Comparison of ENCODE assay signal across 8 mouse cellular contexts in the genomic region with DNA sequence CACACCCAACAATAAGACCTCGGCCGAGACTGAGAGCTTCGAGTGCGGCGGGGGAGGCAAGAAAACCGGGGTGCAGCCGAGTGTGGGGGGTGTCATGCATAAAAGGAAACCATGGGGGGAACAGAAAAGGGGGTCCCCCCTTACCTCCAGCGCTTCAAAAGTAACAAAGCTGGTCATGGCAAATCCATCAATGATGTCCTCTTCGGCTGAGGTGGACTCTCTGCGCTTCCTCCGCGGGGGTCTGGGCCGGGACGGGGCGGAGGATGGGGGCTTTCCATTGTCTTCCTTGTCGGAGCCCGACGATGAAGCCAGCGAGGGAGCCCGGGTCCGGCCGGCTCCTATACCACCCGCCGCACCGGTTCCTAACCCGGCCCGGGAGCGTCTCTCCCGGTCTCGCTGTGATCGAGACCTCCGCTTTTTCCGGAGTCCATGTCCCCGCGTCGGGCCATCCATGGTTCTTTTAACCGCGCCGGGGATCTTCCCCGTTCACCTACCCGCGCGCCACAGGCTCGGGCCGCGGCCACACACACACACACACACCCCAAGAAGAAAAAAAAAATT. TPM values are rescaled to one million over a fixed set of nuclear protein-coding genes. Genes with fewer than 3 reads are reported as not detected.
DNase-seq lines count a peak whose midpoint lies in the region; ATAC-seq and TF ChIP-seq lines count a peak whose summit lies in the region.

No protein-coding gene starts in this region.

- 0% methylated on average over 46 of the region's 46 CpGs for WGBS in embryonic facial prominence, embryonic 13.5 days
- WGBS in midbrain, embryonic 14.5 days = under 1% methylated on average over 46 of the region's 46 CpGs

- peak overlapping the region; percentile 83 for H3K27ac ChIP-seq in gastrocnemius, adult 2 months
- peak overlapping the region; percentile 94 for H3K27ac ChIP-seq in embryonic facial prominence, embryonic 13.5 days
- peak overlapping the region; percentile 91 for H3K27ac ChIP-seq in midbrain, embryonic 14.5 days (replicated peaks; ENCODE audit: low read depth, low read length)

- DNase-seq in gastrocnemius, adult 2 months = peak; percentile 38
- DNase-seq in gastrocnemius, adult 8-10 months (ENCODE audit: low spot score in 2 of 2) = no peak
- DNase-seq in ZHBTc4 (ENCODE audit: low read depth, low spot score) = peak; percentile 22
- peak; percentile 50 to 59 for DNase-seq in heart, postnatal 10 days
- DNase-seq in left cerebral cortex, postnatal 25 days (ENCODE audit: low spot score in 2 of 2) = peak; percentile 24 to 36
- DNase-seq in midbrain, embryonic 14.5 days = peak; percentile 75
- peak; percentile 9 for DNase-seq in thymus, postnatal 25 days

- intact Hi-C loops in gastrocnemius, adult 2 months (cut with DNase I) = loop anchor here (10.0 kb wide), 2 partner anchors 107 to 177 kb away; no protein-coding TSS in a partner anchor
- intact Hi-C loops in heart, postnatal 10 days (cut with DNase I) = loop anchor here (5.0 kb wide), 1 partner anchor 144 kb away; no protein-coding TSS in a partner anchor
- intact Hi-C loops in left cerebral cortex, postnatal 25 days (cut with DNase I) = loop anchor here (5.0 to 10.0 kb wide), 7 partner anchors 69 to 1043 kb away; no protein-coding TSS in a partner anchor

- no peak for TF ChIP-seq CTCF in gastrocnemius, adult 2 months (IDR thresholded peaks at IDR 0.05)

- peak overlapping the region; percentile 92 for H3K9ac ChIP-seq in embryonic facial prominence, embryonic 13.5 days
- peak overlapping the region; percentile 96 for H3K9ac ChIP-seq in midbrain, embryonic 14.5 days (replicated peaks; ENCODE audit: low read length)

- peak overlapping the region; percentile 73 for H3K4me2 ChIP-seq in embryonic facial prominence, embryonic 13.5 days
- peak overlapping the region; percentile 71 for H3K4me2 ChIP-seq in midbrain, embryonic 14.5 days (ENCODE audit: low read length)

- H3K9me3 ChIP-seq in embryonic facial prominence, embryonic 13.5 days = no peaks in the 10 kb centered on the region
- H3K9me3 ChIP-seq in midbrain, embryonic 14.5 days (ENCODE audit: control insufficient read depth, low read length) = no peaks in the 10 kb centered on the region

- no peaks in the 10 kb centered on the region for H3K36me3 ChIP-seq in embryonic facial prominence, embryonic 13.5 days
- no peaks in the 10 kb centered on the region for H3K36me3 ChIP-seq in midbrain, embryonic 14.5 days (ENCODE audit: control insufficient read depth, insufficient read depth, low read length)

- peaks cover 32% of the 10 kb centered on the region for H3K4me1 ChIP-seq in embryonic facial prominence, embryonic 13.5 days
- H3K4me1 ChIP-seq in midbrain, embryonic 14.5 days (ENCODE audit: control insufficient read depth, insufficient read depth, low read length) = peaks cover 20% of the 10 kb centered on the region

- no peaks in the 10 kb centered on the region for H3K27me3 ChIP-seq in embryonic facial prominence, embryonic 13.5 days
- no peaks in the 10 kb centered on the region for H3K27me3 ChIP-seq in midbrain, embryonic 14.5 days (ENCODE audit: control insufficient read depth, insufficient read depth, low read length)

- peak overlapping the region; percentile 91 for H3K4me3 ChIP-seq in gastrocnemius, adult 2 months
- peak overlapping the region; percentile 89 for H3K4me3 ChIP-seq in embryonic facial prominence, embryonic 13.5 days
- H3K4me3 ChIP-seq in midbrain, embryonic 14.5 days (replicated peaks; ENCODE audit: low read depth, low read length) = peak overlapping the region; percentile 85

- ATAC-seq in embryonic facial prominence, embryonic 13.5 days (ENCODE audit: insufficient number of reproducible peaks, insufficient read depth, low FRiP score, low TSS enrichment, low read depth) = no peak
- no peak for ATAC-seq in midbrain, embryonic 14.5 days (ENCODE audit: low FRiP score, low TSS enrichment)

RNA-seq across cellular contexts. Expression of gene Auts2, which starts 1.7 kb away (rescaled TPM):
- total RNA-seq in gastrocnemius, adult 2 months (2021) = 10 to 100 TPM; 13.0 to 31.1 TPM
- total RNA-seq in gastrocnemius, adult 8-10 months (2022) = 10 to 100 TPM in 2 of 4 experiments, 1 to 10 TPM in 2; 7.6 to 18.8 (median 12.4) TPM
- 69.8 and 77.2 TPM in 2 replicates for polyA plus RNA-seq in embryonic facial prominence, embryonic 13.5 days (2015; fragmentation: Nextera tagmentation; extraction: Ambion mirVana)
- 10 to 100 TPM; 40.8 to 53.0 TPM for total RNA-seq in heart, postnatal 10 days (2021)
- total RNA-seq in left cerebral cortex, postnatal 25 days (2021) = 100 to 1,000 TPM in 1 of 2 experiments, 10 to 100 TPM in 1; 95.9 to 104 TPM
- polyA plus RNA-seq in midbrain, embryonic 14.5 days (2014; fragmentation: Nextera tagmentation; extraction: Ambion mirVana) = 61.6 and 75.0 TPM in 2 replicates

Comparison
In these comparisons a context has a peak if more than half of its experiments do, and no peak if none do; other contexts are left out.
1. DNase-seq: peak in gastrocnemius, adult 2 months (single experiment), ZHBTc4 (single experiment), heart, postnatal 10 days (2 of 2), left cerebral cortex, postnatal 25 days (2 of 2), midbrain, embryonic 14.5 days (single experiment) and thymus, postnatal 25 days (single experiment); none in gastrocnemius, adult 8-10 months (0 of 2).
2. Peak in every context shown above with its lines, with median percentiles within 50 percentile points of each other: H3K27ac ChIP-seq and H3K4me3 ChIP-seq.